Mouse (Mus musculus) kidney, postnatal 0 days (tissue): ENCODE measurements around the gene Map1lc3b. TPM values are rescaled to one million over a fixed set of nuclear protein-coding genes. Genes with fewer than 3 reads are reported as not detected.

Experiments
- ATAC-seq: fragments of 200-750 bp; cut with Nextera tagmentation; replicated peaks from 2 replicates; pipeline ENCODE4 v1.8.0; 2017; ENCODE audit warnings: low read depth, moderate number of reproducible peaks, moderate TSS enrichment, moderate library complexity; ENCODE audit not compliant: low FRiP score
- DNase-seq: peaks from one replicate; pipeline ENCODE4 v3.0.0-alpha.2; 2016; ENCODE audit warnings: low spot score
- H3K27ac ChIP-seq: fragments of 300-500 bp; sonication (generic); 2 replicates; pipeline ENCODE4 v1.5.1; 2014; ENCODE audit warnings: mild to moderate bottlenecking
- H3K27me3 ChIP-seq: fragments of 300-500 bp; sonication (generic); 2 replicates; pipeline ENCODE4 v1.6.1; 2014; ENCODE audit warnings: low read length, mixed read lengths; ENCODE audit not compliant: insufficient read depth
- H3K36me3 ChIP-seq: fragments of 300-500 bp; sonication (generic); 2 replicates; pipeline ENCODE4 v1.6.1; 2014; ENCODE audit warnings: low read length, mixed read lengths; ENCODE audit not compliant: insufficient read depth
- H3K4me1 ChIP-seq: fragments of 300-500 bp; sonication (generic); replicated peaks from 2 replicates; pipeline ENCODE4 v1.6.1; 2014; ENCODE audit warnings: antibody characterized with exemption, low read length, mixed read lengths; ENCODE audit not compliant: insufficient read depth
- H3K4me2 ChIP-seq: fragments of 300-500 bp; sonication (generic); 2 replicates; pipeline ENCODE4 v1.6.1; 2014; ENCODE audit warnings: mild to moderate bottlenecking, low read length, moderate library complexity, mixed read lengths
- H3K4me3 ChIP-seq: fragments of 300-500 bp; sonication (generic); replicated peaks from 2 replicates; pipeline ENCODE4 v1.5.1; 2014; ENCODE audit warnings: low read depth, low read length
- H3K9ac ChIP-seq: fragments of 300-500 bp; sonication (generic); 2 replicates; pipeline ENCODE4 v1.6.1; 2014; ENCODE audit warnings: low read depth, low read length
- H3K9me3 ChIP-seq: fragments of 300-500 bp; sonication (generic); replicated peaks from 2 replicates; pipeline ENCODE4 v1.6.1; 2016; ENCODE audit warnings: low read length, inconsistent platforms, mixed read lengths
- CTCF ChIP-seq: IDR thresholded peaks from 2 replicates; pipeline ENCODE4 v1.5.1; 2016; ENCODE audit warnings: antibody characterized with exemption, low read depth, mild to moderate bottlenecking, moderate library complexity
- WGBS: fragments of 180-500 bp; shearing (Covaris S2); extraction: QIAGEN DNeasy Blood & Tissue Kit; methylation state at CpG from one replicate; pipeline ENCODE4 v1.1.7; 2014; 5-methylcytosine and 5-hydroxymethylcytosine counted together
- polyA plus RNA-seq: library from polyadenylated mRNA; unstranded; fragments of >200 nt; fragmentation: Nextera tagmentation; extraction: Ambion mirVana; gene quantifications from 2 replicates; pipeline ENCODE4 v1.2.1, GENCODE M21; 2015

Map1lc3b gene
- polyA plus RNA-seq, 1 experiment from 2014 or later = 281 TPM

DNA sequence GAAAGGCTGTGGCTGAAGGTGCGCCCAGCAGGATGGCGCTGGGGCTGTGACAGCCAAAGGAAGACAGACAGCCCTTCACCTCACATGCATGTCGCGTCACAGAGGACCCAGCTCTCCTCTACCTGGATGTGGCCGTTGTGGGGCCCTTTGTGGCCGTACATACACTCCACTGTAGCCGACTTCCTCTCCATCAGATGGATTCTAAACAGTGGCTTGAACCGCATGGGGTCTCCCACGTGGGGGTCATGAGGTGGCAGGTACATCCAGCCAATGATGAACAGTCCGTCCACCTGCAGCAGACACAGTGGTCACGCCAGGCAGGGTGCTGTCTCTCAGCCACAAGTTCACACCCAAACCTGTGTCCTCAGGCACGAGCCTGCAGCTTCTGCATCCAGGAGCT lies 30.4 kb upstream of the Map1lc3b start:
- 91% methylated on average over 12 of the region's 12 CpGs for WGBS
- H3K27me3 ChIP-seq = no peaks in the 10 kb centered on the region
- DNase-seq (no peak), ATAC-seq (no peak)
- TF ChIP-seq CTCF = no peak
- no peaks in the 10 kb centered on the region for H3K4me1 ChIP-seq
- H3K27ac ChIP-seq = no peak overlapping the region
- H3K4me3 ChIP-seq = no peak overlapping the region
- peaks cover 26% of the 10 kb centered on the region for H3K36me3 ChIP-seq
- no peak overlapping the region for H3K9ac ChIP-seq
- no peaks in the 10 kb centered on the region for H3K9me3 ChIP-seq
- H3K4me2 ChIP-seq = no peak overlapping the region

DNA sequence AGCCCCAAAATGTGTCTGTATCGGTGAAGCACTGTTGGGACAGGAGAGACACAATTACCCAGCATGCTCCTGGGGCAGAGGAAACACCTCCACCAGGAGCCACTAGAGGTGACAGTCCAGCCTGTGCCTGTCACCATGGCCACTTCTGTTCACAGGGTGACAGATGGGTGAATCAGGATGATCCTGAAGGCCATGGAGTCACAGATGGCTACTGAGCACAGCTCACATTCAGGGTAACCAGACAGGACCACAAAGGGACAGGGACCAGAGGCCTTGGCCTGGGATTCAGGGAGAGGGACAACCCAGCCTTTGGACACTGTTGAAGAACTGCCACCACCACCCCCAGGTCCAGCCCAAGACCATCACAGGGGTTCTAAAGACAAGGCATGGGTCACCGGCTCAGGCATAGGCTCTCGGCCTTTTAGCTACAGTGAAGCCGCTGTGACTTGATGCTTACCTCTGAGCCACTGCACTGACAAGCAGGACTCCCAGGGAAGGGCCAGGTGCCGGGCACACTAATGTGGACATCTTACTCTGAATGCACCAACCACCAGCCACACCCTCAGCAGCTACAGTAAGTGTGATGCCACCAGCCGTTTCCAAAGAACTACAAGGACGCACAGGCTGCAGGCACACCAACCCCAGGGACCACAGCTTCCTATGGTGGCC lies 29.6 kb upstream of the Map1lc3b start:
- H3K4me1 ChIP-seq = no peaks in the 10 kb centered on the region
- H3K36me3 ChIP-seq = peaks cover 19% of the 10 kb centered on the region
- H3K4me2 ChIP-seq = no peak overlapping the region
- H3K9me3 ChIP-seq = no peaks in the 10 kb centered on the region
- no peak overlapping the region for H3K9ac ChIP-seq
- no peak overlapping the region for H3K4me3 ChIP-seq
- ATAC-seq = no peak
- no peak overlapping the region for H3K27ac ChIP-seq
- H3K27me3 ChIP-seq = no peaks in the 10 kb centered on the region
- no peak for DNase-seq
- TF ChIP-seq CTCF = no peak
- WGBS = 92% methylated on average over 7 of the region's 7 CpGs

DNA sequence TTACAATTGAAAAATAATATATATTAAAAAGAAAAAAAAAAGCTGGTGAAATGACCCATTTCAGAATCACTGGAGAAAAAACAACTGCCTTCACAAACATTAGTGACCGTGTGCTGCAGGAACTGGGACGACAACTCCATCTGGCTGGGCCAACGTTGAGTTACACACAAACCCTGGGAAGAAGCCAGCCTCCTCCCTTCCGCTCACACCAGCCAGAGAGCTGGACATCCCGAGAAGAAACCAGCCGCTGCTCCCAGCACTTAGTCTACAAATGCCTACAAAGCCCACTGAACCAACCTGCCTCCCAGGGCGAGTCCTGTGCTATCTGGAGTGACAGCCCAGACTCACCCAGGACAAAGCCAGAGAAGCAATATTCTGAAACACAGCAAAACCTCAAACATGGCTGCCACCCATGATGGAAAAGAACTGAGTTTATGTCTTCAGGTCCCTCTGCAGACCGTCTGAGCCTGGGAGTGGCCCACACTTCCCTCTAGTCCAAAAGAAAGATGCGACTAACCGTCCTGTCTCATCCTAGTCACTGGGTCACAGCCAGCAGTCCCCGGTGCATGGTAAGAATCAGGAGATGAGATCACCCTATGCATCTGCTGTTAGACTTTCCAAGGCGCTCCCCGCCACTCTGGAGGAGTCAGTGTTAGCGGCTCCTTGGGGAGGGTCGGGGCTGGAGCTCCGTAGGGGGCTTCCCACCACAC lies 28.4 kb upstream of the Map1lc3b start:
- no peak for ATAC-seq
- peaks cover 18% of the 10 kb centered on the region; the same call in 1 of the 2 replicates for H3K36me3 ChIP-seq
- no peak overlapping the region for H3K27ac ChIP-seq
- H3K4me2 ChIP-seq = no peak overlapping the region
- no peak overlapping the region for H3K9ac ChIP-seq
- H3K9me3 ChIP-seq = no peaks in the 10 kb centered on the region
- peak; percentile 14 for DNase-seq
- H3K4me1 ChIP-seq = no peaks in the 10 kb centered on the region
- H3K4me3 ChIP-seq = no peak overlapping the region
- TF ChIP-seq CTCF = no peak
- WGBS = 79% methylated on average over 16 of the region's 16 CpGs
- no peaks in the 10 kb centered on the region for H3K27me3 ChIP-seq

DNA sequence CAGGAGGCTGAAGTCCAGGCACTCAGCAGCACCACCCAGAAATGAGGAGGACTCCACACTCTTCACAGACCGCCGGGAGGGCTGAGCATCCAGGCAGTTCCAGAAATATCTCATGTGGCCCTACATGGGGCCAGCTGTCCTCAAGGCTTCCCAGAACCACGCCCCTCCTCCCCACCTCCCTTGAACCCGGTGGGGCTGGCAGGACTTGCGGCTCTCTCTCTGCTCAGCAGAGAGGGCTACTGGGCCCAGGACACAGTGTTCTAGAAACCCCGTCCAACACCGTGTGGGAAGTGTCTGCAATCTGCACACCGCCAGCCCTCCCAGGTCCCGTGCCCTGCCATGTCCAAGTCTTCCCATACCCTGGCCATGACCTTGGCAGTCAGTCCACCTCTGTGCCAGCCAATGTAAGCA lies 27.2 kb upstream of the Map1lc3b start:
- Histone ChIP-seq H3K36me3 (peaks cover 15% of the 10 kb centered on the region; the same call in 1 of the 2 replicates), H3K4me2 (no peak overlapping the region), H3K9ac (no peak overlapping the region), H3K4me3 (no peak overlapping the region), H3K27ac (no peak overlapping the region), H3K9me3 (no peaks in the 10 kb centered on the region), H3K27me3 (no peaks in the 10 kb centered on the region), H3K4me1 (no peaks in the 10 kb centered on the region)
- ATAC-seq = no peak
- no peak for DNase-seq
- no peak for TF ChIP-seq CTCF
- WGBS = 72% methylated on average over 9 of the region's 9 CpGs

DNA sequence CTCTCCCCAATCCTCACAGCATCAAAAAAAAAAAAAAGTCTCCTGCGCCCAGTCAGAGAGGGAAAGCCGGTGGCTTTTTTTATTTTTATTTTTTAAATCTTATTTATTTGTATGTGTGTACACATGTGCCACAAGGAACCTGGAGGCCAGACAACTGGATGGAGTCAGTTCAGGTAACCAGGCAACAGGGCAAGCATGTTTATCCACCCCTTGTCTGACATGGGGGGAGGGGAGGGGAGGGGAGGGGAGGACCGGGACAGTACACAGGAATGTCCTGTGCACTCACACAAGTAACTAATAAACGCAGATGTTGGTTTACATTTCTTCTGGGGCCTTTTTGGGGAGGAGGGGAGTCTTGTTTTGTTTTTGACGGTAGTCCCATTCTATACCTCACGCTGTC lies 26.5 kb upstream of the Map1lc3b start:
- Histone ChIP-seq H3K4me3 (no peak overlapping the region), H3K27ac (no peak overlapping the region), H3K4me2 (no peak overlapping the region), H3K27me3 (no peaks in the 10 kb centered on the region), H3K9me3 (no peaks in the 10 kb centered on the region), H3K9ac (no peak overlapping the region), H3K36me3 (peaks cover 11% of the 10 kb centered on the region; the same call in 1 of the 2 replicates), H3K4me1 (no peaks in the 10 kb centered on the region)
- ATAC-seq (no peak), DNase-seq (no peak)
- no peak for TF ChIP-seq CTCF
- WGBS = 74% methylated on average over 6 of the region's 6 CpGs

DNA sequence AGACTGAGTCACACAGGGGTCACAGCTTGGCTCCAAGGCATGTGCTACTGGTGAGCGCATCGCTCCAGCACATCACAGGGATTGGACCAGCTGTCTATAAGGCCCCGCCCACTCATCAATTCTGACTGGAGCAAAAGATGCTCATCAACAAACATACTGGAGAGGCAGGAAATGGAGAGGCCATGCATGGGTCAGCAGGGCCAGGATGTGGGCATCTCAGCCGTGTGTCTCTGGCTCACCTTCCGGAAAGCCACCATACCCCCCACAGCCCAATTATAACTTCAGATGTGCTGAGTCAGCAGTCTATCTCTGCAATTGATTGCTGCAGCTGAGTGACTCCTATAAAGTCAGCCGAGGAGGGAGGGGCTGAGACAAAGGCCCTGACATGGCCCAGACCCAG lies 21.8 kb upstream of the Map1lc3b start:
- Histone ChIP-seq H3K9ac (no peak overlapping the region), H3K4me1 (no peaks in the 10 kb centered on the region), H3K4me3 (no peak overlapping the region), H3K4me2 (no peak overlapping the region), H3K9me3 (no peaks in the 10 kb centered on the region), H3K27me3 (no peaks in the 10 kb centered on the region), H3K36me3 (0 out of 2 replicates have a peak, but pooled peaks cover 2% of the 10 kb centered on the region), H3K27ac (no peak overlapping the region)
- WGBS = 60% methylated on average over 6 of the region's 6 CpGs
- TF ChIP-seq CTCF = no peak
- DNase-seq (no peak), ATAC-seq (no peak)
